Mouse (Mus musculus): ENCODE results near the gene Nckap5. TPM values are rescaled to one million over a fixed set of nuclear protein-coding genes. Genes with fewer than 3 reads are reported as not detected.

Nckap5 gene
- polyA plus RNA-seq, 1 experiment from 2014 or later: 10.9 TPM

DNA sequence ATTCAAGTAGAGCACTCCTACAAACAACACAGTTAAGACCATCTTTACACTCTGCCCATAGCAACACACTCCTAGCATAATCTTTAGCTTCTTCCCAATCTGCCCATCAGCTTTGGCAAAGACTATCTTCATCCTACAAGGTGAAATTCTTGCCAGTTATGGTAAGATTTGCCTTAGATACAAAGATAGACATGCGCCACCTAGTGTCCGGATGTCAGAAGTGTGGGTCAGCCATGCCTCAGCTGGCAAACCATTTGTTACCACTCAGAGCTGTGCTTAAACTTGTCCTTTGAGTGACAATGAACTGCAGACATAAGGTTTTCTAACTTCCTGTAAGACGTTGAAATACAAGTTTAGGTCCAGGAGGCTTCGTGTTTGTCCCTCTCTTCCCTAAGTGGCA is 422.7 kb downstream of the Nckap5 start:
- no peaks in the 10 kb centered on the region for H3K4me1 ChIP-seq (ENCODE audit: control insufficient read depth, insufficient read depth, low read length)
- H3K9me3 ChIP-seq (replicated peaks; ENCODE audit: control insufficient read depth, low read length, poor library complexity, severe bottlenecking): no peaks in the 10 kb centered on the region
- ATAC-seq: no peak
- WGBS: 29% methylated on average over 4 of the region's 4 CpGs
- no peak overlapping the region for H3K27ac ChIP-seq (ENCODE audit: low read length)
- H3K4me3 ChIP-seq (ENCODE audit: low read depth, low read length): no peak overlapping the region
- H3K27me3 ChIP-seq (ENCODE audit: control insufficient read depth, insufficient read depth, low read depth, low read length): no peaks in the 10 kb centered on the region
- no peaks in the 10 kb centered on the region for H3K36me3 ChIP-seq (ENCODE audit: control insufficient read depth, insufficient read depth, low read length)
- no peak overlapping the region for H3K9ac ChIP-seq (ENCODE audit: low read depth, low read length)
- no peak overlapping the region for H3K4me2 ChIP-seq (ENCODE audit: low read length)

DNA sequence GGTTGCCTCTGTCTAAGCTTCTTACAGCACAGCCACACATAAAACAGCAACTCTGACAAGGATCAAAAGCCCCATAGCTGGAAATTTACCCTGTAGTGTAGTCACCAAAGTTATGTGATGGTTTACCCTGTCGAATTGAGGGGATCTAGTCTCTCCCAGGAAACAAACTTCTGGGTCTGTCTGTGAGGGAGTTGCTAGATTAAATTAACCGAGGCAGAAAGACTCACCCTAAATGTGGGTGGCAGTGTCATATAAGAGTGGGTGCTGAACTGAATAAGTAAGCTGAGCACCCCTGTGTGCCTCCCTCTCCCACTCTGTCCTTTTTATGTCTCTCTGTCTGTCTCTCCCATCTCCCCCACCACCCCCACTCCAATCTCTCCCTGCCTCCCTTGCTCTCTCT is 425.1 kb downstream of the Nckap5 start:
- 90% methylated on average over 2 of the region's 2 CpGs for WGBS
- Histone ChIP-seq H3K4me1 (ENCODE audit: control insufficient read depth, insufficient read depth, low read length) (no peaks in the 10 kb centered on the region), H3K4me3 (ENCODE audit: low read depth, low read length) (no peak overlapping the region), H3K27ac (ENCODE audit: low read length) (no peak overlapping the region), H3K9me3 (replicated peaks; ENCODE audit: control insufficient read depth, low read length, poor library complexity, severe bottlenecking) (no peaks in the 10 kb centered on the region), H3K36me3 (ENCODE audit: control insufficient read depth, insufficient read depth, low read length) (peaks cover 2% of the 10 kb centered on the region; the same call in 1 of the 2 replicates), H3K27me3 (ENCODE audit: control insufficient read depth, insufficient read depth, low read depth, low read length) (no peaks in the 10 kb centered on the region), H3K9ac (ENCODE audit: low read depth, low read length) (no peak overlapping the region), H3K4me2 (ENCODE audit: low read length) (no peak overlapping the region)
- no peak for ATAC-seq

GRCm38 (mm10) chr1:126403970-126404369 is 426.6 kb downstream of the Nckap5 start:
- no peak overlapping the region for H3K4me3 ChIP-seq (ENCODE audit: low read depth, low read length)
- H3K4me2 ChIP-seq (ENCODE audit: low read length): no peak overlapping the region
- H3K36me3 ChIP-seq (ENCODE audit: control insufficient read depth, insufficient read depth, low read length): peaks cover 2% of the 10 kb centered on the region; the same call in 1 of the 2 replicates
- H3K27me3 ChIP-seq (ENCODE audit: control insufficient read depth, insufficient read depth, low read depth, low read length): no peaks in the 10 kb centered on the region
- ATAC-seq: no peak
- no peaks in the 10 kb centered on the region for H3K9me3 ChIP-seq (replicated peaks; ENCODE audit: control insufficient read depth, low read length, poor library complexity, severe bottlenecking)
- no peak overlapping the region for H3K9ac ChIP-seq (ENCODE audit: low read depth, low read length)
- H3K27ac ChIP-seq (ENCODE audit: low read length): no peak overlapping the region
- H3K4me1 ChIP-seq (ENCODE audit: control insufficient read depth, insufficient read depth, low read length): no peaks in the 10 kb centered on the region

GRCm38 (mm10) chr1:126391204-126391603 is 439.4 kb downstream of the Nckap5 start:
- ATAC-seq: no peak
- no peaks in the 10 kb centered on the region for H3K9me3 ChIP-seq (replicated peaks; ENCODE audit: control insufficient read depth, low read length, poor library complexity, severe bottlenecking)
- peaks cover 2% of the 10 kb centered on the region for H3K4me1 ChIP-seq (ENCODE audit: control insufficient read depth, insufficient read depth, low read length)
- WGBS: 77% methylated on average over 4 of the region's 4 CpGs
- H3K36me3 ChIP-seq (ENCODE audit: control insufficient read depth, insufficient read depth, low read length): no peaks in the 10 kb centered on the region
- no peak overlapping the region for H3K4me3 ChIP-seq (ENCODE audit: low read depth, low read length)
- H3K27me3 ChIP-seq (ENCODE audit: control insufficient read depth, insufficient read depth, low read depth, low read length): no peaks in the 10 kb centered on the region
- no peak overlapping the region for H3K9ac ChIP-seq (ENCODE audit: low read depth, low read length)
- no peak overlapping the region for H3K27ac ChIP-seq (ENCODE audit: low read length)
- no peak overlapping the region for H3K4me2 ChIP-seq (ENCODE audit: low read length)

DNA sequence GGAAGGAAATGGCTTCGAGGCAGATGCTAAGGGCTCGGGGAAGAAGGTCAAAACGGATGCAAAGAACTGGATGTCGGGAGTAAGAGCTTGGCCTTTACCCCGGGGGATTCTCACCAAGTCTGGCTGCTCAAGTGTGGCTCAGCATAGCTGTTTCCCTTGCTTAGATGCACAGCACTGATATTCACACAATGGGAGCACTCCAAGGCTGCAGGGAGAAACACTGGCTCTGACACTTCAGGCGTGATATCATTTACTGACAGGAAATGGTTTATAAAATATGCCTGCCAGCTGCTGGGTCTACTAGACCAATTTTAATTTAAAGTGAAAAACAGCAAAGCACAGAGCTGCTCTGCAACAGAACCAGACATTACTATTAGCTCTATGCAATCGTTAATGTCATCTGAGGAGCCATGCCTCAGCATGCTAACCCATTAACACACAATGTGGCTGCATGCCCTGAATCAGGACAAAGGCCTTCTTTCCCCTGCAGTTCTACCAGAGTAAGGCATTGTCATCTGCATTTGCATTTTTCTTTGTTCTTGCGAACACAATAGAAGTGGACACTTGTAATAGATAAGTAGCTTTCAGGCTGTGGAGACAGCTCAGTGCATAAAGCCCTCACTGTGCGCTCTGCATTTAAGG is 453.1 kb downstream of the Nckap5 start:
- no peak overlapping the region for H3K4me2 ChIP-seq (ENCODE audit: low read length)
- H3K9ac ChIP-seq (ENCODE audit: low read depth, low read length): no peak overlapping the region
- H3K27ac ChIP-seq (ENCODE audit: low read length): no peak overlapping the region
- H3K36me3 ChIP-seq (ENCODE audit: control insufficient read depth, insufficient read depth, low read length): no peaks in the 10 kb centered on the region
- no peaks in the 10 kb centered on the region for H3K4me1 ChIP-seq (ENCODE audit: control insufficient read depth, insufficient read depth, low read length)
- 68% methylated on average over 9 of the region's 9 CpGs for WGBS
- H3K4me3 ChIP-seq (ENCODE audit: low read depth, low read length): no peak overlapping the region
- H3K9me3 ChIP-seq (replicated peaks; ENCODE audit: control insufficient read depth, low read length, poor library complexity, severe bottlenecking): no peaks in the 10 kb centered on the region
- ATAC-seq: no peak
- H3K27me3 ChIP-seq (ENCODE audit: control insufficient read depth, insufficient read depth, low read depth, low read length): no peaks in the 10 kb centered on the region

- Histone ChIP-seq H3K9me3 (replicated peaks; ENCODE audit: control insufficient read depth, low read length, poor library complexity, severe bottlenecking) (no peaks in the 10 kb centered on the region), H3K4me1 (ENCODE audit: control insufficient read depth, insufficient read depth, low read length) (no peaks in the 10 kb centered on the region), H3K27me3 (ENCODE audit: control insufficient read depth, insufficient read depth, low read depth, low read length) (no peaks in the 10 kb centered on the region), H3K27ac (ENCODE audit: low read length) (no peak overlapping the region), H3K4me2 (ENCODE audit: low read length) (no peak overlapping the region), H3K36me3 (ENCODE audit: control insufficient read depth, insufficient read depth, low read length) (no peaks in the 10 kb centered on the region), H3K4me3 (ENCODE audit: low read depth, low read length) (no peak overlapping the region), H3K9ac (ENCODE audit: low read depth, low read length) (no peak overlapping the region)
- 71% methylated on average over 2 of the region's 2 CpGs for WGBS
- no peak for ATAC-seq
Observed at GRCm38 (mm10) chr1:126366736-126367135, 463.9 kb downstream of the Nckap5 start.

DNA sequence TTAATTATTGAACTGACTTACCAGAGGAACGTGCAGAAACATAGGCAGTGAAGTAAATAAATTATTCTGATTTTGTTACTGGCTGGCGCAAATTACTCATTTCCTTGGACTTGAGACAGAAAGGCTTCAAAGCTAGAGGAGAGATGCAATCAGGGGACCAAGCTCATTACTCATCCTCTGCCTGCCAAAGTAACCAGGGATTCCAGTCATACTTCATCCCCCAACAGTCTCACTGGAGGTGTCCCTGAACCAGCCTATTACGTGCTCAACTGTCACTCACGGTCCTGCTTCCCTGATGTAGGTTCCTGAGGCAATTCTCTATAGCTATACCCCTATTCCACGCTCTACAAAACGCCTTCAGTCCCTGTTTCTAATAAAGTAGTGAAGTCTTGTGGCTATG is 466.0 kb downstream of the Nckap5 start:
- H3K36me3 ChIP-seq (ENCODE audit: control insufficient read depth, insufficient read depth, low read length): no peaks in the 10 kb centered on the region
- H3K27me3 ChIP-seq (ENCODE audit: control insufficient read depth, insufficient read depth, low read depth, low read length): no peaks in the 10 kb centered on the region
- no peaks in the 10 kb centered on the region for H3K4me1 ChIP-seq (ENCODE audit: control insufficient read depth, insufficient read depth, low read length)
- H3K9ac ChIP-seq (ENCODE audit: low read depth, low read length): no peak overlapping the region
- no peak overlapping the region for H3K4me2 ChIP-seq (ENCODE audit: low read length)
- no peak for ATAC-seq
- H3K27ac ChIP-seq (ENCODE audit: low read length): no peak overlapping the region
- H3K4me3 ChIP-seq (ENCODE audit: low read depth, low read length): no peak overlapping the region
- H3K9me3 ChIP-seq (replicated peaks; ENCODE audit: control insufficient read depth, low read length, poor library complexity, severe bottlenecking): no peaks in the 10 kb centered on the region
- 79% methylated on average over 6 of the region's 6 CpGs for WGBS

GRCm38 (mm10) chr1:126360531-126361220 is 469.9 kb downstream of the Nckap5 start:
- Histone ChIP-seq H3K4me1 (ENCODE audit: control insufficient read depth, insufficient read depth, low read length) (no peaks in the 10 kb centered on the region), H3K9ac (ENCODE audit: low read depth, low read length) (no peak overlapping the region), H3K4me3 (ENCODE audit: low read depth, low read length) (no peak overlapping the region), H3K9me3 (replicated peaks; ENCODE audit: control insufficient read depth, low read length, poor library complexity, severe bottlenecking) (no peaks in the 10 kb centered on the region), H3K27ac (ENCODE audit: low read length) (no peak overlapping the region), H3K4me2 (ENCODE audit: low read length) (no peak overlapping the region), H3K36me3 (ENCODE audit: control insufficient read depth, insufficient read depth, low read length) (no peaks in the 10 kb centered on the region), H3K27me3 (ENCODE audit: control insufficient read depth, insufficient read depth, low read depth, low read length) (no peaks in the 10 kb centered on the region)
- ATAC-seq: no peak
- 86% methylated on average over 6 of the region's 6 CpGs for WGBS

- no peak overlapping the region for H3K4me3 ChIP-seq (ENCODE audit: low read depth, low read length)
- no peak overlapping the region for H3K4me2 ChIP-seq (ENCODE audit: low read length)
- H3K27me3 ChIP-seq (ENCODE audit: control insufficient read depth, insufficient read depth, low read depth, low read length): no peaks in the 10 kb centered on the region
- no peaks in the 10 kb centered on the region for H3K36me3 ChIP-seq (ENCODE audit: control insufficient read depth, insufficient read depth, low read length)
- H3K9ac ChIP-seq (ENCODE audit: low read depth, low read length): no peak overlapping the region
- no peak overlapping the region for H3K27ac ChIP-seq (ENCODE audit: low read length)
- 72% methylated on average over 3 of the region's 3 CpGs for WGBS
- ATAC-seq: no peak
- H3K9me3 ChIP-seq (replicated peaks; ENCODE audit: control insufficient read depth, low read length, poor library complexity, severe bottlenecking): no peaks in the 10 kb centered on the region
- H3K4me1 ChIP-seq (ENCODE audit: control insufficient read depth, insufficient read depth, low read length): no peaks in the 10 kb centered on the region
Observed at GRCm38 (mm10) chr1:126360111-126360510, 470.5 kb downstream of the Nckap5 start.

All from midbrain, embryonic 16.5 days (tissue).